Mouse (Mus musculus) gastrocnemius, postnatal 14 days (tissue): ENCODE measurements at regions not wholly inside any gene's neighbourhood (a gene's known extent, or its start where the extent isn't known, plus 50 kb on each side); places are given as distances from the start of the nearest gene placed in this dataset.
"Not testable (repeated sequence)": the region's sequence is repeated elsewhere in the genome, so short reads cannot be mapped to it uniquely, and the experiment has no call there.

Experiments
- DNase-seq: peaks from one replicate; pipeline ENCODE4 v3.0.0; 2021; ENCODE audit warnings: mixed read lengths
- intact Hi-C: fragments of 180-260 bp; cut with DNase I; formaldehyde crosslinking; loops from one replicate; pipeline ENCODE4 v1.15.1; 2025; ENCODE audit warnings: low total_unique reads

GRCm38 (mm10) chr7:36236673-36237072 lies 433.9 kb upstream of the Zfp507 start:
- intact Hi-C loops = no loop called here
- no peak for DNase-seq

GRCm38 (mm10) chr7:36229031-36229430 lies 426.2 kb upstream of the Zfp507 start:
- no peak for DNase-seq

GRCm38 (mm10) chr7:36224416-36224815 lies 421.6 kb upstream of the Zfp507 start:
- no peak for DNase-seq
- intact Hi-C loops = no loop called here

More at GRCm38 (mm10) chr7:36229031-36229430, 426.2 kb upstream of the Zfp507 start:
- intact Hi-C loops = no loop called here

- intact Hi-C loops = no loop called here
Observed at GRCm38 (mm10) chr7:36218386-36218785, 415.6 kb upstream of the Zfp507 start.

GRCm38 (mm10) chr7:36210034-36210433 lies 407.2 kb upstream of the Zfp507 start:
- intact Hi-C loops = no loop called here
- no peak for DNase-seq

More at GRCm38 (mm10) chr7:36218386-36218785, 415.6 kb upstream of the Zfp507 start:
- no peak for DNase-seq

GRCm38 (mm10) chr7:36207525-36208260 lies 404.9 kb upstream of the Zfp507 start:
- DNase-seq = no peak
- intact Hi-C loops = no loop called here

GRCm38 (mm10) chr7:36198091-36198700 lies 395.4 kb upstream of the Zfp507 start:
- no peak for DNase-seq
- intact Hi-C loops = no loop called here

GRCm38 (mm10) chr7:36196154-36196720 lies 393.4 kb upstream of the Zfp507 start:
- no peak for DNase-seq
- intact Hi-C loops = no loop called here

- intact Hi-C loops = no loop called here
- DNase-seq = no peak
Observed at GRCm38 (mm10) chr7:36192645-36193044, 389.8 kb upstream of the Zfp507 start.

GRCm38 (mm10) chr7:36177947-36178346 lies 375.1 kb upstream of the Zfp507 start:
- no peak for DNase-seq
- intact Hi-C loops = no loop called here

GRCm38 (mm10) chr7:36175296-36175695 lies 372.5 kb upstream of the Zfp507 start:
- no peak for DNase-seq
- intact Hi-C loops = no loop called here

GRCm38 (mm10) chr7:36172511-36172910 lies 369.7 kb upstream of the Zfp507 start:
- DNase-seq, intact Hi-C loops: not testable (repeated sequence)

GRCm38 (mm10) chr7:36157270-36157945 lies 354.6 kb upstream of the Zfp507 start:
- intact Hi-C loops = no loop called here
- DNase-seq = no peak

GRCm38 (mm10) chr7:36156595-36156994 lies 353.8 kb upstream of the Zfp507 start:
- intact Hi-C loops = no loop called here
- DNase-seq = no peak

- DNase-seq = no peak
- intact Hi-C loops = no loop called here
Observed at GRCm38 (mm10) chr7:36155576-36155975, 352.8 kb upstream of the Zfp507 start.

- intact Hi-C loops = no loop called here
- DNase-seq = no peak
Observed at GRCm38 (mm10) chr7:36155159-36155558, 352.4 kb upstream of the Zfp507 start.

GRCm38 (mm10) chr7:36150871-36151560 lies 348.2 kb upstream of the Zfp507 start:
- intact Hi-C loops = no loop called here
- no peak for DNase-seq

GRCm38 (mm10) chr7:36136571-36136970 lies 333.8 kb upstream of the Zfp507 start:
- no peak for DNase-seq
- intact Hi-C loops = no loop called here

- intact Hi-C loops = no loop called here
- DNase-seq = no peak
Observed at GRCm38 (mm10) chr7:36134557-36134956, 331.8 kb upstream of the Zfp507 start.

GRCm38 (mm10) chr7:36133658-36134143 lies 330.9 kb upstream of the Zfp507 start:
- DNase-seq = no peak
- intact Hi-C loops = no loop called here
